Mouse (Mus musculus) ES-E14 (cell line): ENCODE measurements around the gene 3110082I17Rik.

Experiments
- CHD2 ChIP-seq: IDR thresholded peaks from 2 replicates; pipeline ENCODE4 v1.6.1; 2014; ENCODE audit warnings: mild to moderate bottlenecking, low read depth, low read length, inconsistent platforms
- HCFC1 ChIP-seq: IDR thresholded peaks from 2 replicates; pipeline ENCODE4 v1.6.1; 2012; ENCODE audit warnings: low read length, inconsistent platforms, borderline replicate concordance; ENCODE audit not compliant: insufficient read depth
- MAFK ChIP-seq: IDR thresholded peaks from 2 replicates; pipeline ENCODE4 v1.6.1; 2014; ENCODE audit warnings: mild to moderate bottlenecking, low read depth, low read length, inconsistent platforms; ENCODE audit not compliant: insufficient read depth
- ZC3H11A ChIP-seq: IDR thresholded peaks from 2 replicates; pipeline ENCODE4 v1.6.1; 2012; ENCODE audit warnings: low read depth, mild to moderate bottlenecking, inconsistent platforms, low read length, borderline replicate concordance
- ZNF384 ChIP-seq: IDR thresholded peaks from 2 replicates; pipeline ENCODE4 v1.6.1; 2012; ENCODE audit warnings: low read depth, low read length, inconsistent platforms

GRCm38 (mm10) chr5:139381586-139382513 is 78.5 kb downstream of the 3110082I17Rik start:
- no peak for TF ChIP-seq MAFK
- TF ChIP-seq HCFC1: no peak
- peak; percentile 42; the same call in 1 of the 2 replicates for TF ChIP-seq ZNF384
- TF ChIP-seq CHD2: no peak
- TF ChIP-seq ZC3H11A: no peak
